Mouse (Mus musculus) lung, postnatal 25 days (tissue): ENCODE data around the gene Fat3.
A peak's percentile ranks its signal among the peaks of the same experiment; 100 is the strongest.

ENCODE experiments used
- DNase-seq: peaks from one replicate; pipeline ENCODE4 v3.0.0; 2022; ENCODE audit warnings: low spot score

Fat3 gene

DNA sequence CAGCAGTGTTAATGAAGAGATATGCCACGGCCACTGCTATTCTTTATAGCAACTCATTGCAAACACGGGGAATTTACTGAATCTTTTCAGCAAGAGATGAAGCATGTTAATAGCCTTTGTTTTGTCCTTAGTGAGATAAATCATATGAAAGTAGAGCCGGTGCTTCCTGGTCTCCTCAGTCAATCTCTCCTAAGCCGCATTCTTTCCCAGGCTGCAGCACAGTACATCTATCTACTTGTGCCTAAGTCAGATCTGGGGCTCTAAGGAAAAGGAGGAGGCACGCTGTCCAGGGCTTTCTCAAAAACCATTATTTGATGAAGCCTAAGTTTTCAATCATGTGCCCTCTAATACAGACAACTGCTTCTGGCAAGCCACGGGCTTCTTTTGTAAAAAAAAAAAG lies 361.8 kb downstream of the Fat3 start:
- DNase-seq, result no peak

GRCm38 (mm10) chr9:16133098-16133497 lies 368.0 kb downstream of the Fat3 start:
- no peak for DNase-seq

DNA sequence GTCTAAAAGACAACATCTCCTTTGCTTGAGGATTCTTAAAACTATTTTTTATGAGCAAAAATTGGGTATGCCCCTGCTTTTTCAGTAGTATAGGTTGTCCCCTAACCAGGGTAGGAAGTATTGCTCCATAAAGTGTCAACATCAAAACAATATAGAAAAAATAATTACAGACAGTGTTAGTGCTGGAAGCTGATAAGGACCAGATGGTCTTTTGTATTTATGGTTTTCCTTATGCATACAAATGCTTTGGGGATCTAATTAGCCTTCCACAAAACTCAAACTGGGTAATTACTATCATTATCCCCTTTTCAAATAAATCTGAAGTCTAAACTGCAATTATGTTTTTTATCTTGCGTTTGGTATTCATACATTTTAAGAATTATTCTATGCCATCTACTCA lies 368.5 kb downstream of the Fat3 start:
- no peak for DNase-seq

DNA sequence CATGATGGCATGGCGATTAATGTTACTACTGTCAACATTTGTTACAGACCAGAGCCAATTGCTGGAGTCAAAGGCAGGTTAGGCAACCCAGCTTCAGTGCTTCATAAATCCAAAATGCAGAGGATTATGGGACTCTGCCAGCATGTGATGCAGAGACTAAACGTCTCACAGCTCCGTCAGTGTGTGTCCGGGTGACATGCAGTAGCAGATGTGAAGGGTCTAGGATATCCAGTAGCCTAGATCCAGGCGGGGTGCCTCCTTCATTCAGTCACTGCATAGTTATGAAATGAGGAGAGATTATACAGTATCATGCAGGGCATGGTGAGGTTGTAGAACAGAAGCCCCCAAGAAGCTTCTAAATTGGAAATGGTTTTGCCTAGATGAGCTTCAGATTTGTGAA lies 379.3 kb downstream of the Fat3 start:
- DNase-seq, result no peak

DNA sequence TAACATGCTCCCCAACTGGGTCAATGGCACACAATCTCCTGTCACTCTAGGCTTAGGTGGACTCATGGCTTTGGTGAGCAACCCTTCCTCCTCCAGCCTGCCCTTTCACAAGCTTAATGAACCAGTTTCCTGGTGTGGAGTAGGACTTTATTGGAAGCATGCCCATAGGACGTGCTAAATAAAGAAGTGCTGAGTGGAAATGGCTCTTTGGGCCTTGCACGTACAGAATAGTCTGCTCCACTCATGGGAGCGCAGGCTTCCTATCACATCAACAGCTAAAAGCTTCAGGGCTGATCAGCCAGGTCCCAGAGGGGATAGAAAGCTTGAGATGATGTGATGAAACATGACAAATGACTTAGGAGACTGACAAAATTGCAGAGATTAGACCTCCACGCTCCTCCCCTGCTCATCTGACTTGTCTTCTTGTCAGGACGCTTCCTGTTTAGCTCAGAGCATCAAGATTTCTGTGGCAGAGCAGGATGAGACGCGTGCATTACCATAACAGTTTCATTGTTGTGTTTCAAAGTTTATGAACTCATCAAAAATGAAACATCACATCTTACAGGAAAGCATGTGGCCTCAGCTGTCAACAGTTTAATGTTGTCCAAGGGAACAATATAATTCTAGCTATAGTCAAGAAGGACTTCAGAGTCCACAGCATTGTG lies 386.1 kb downstream of the Fat3 start:
- DNase-seq, result peak; percentile 36

GRCm38 (mm10) chr9:16113936-16114642 lies 387.0 kb downstream of the Fat3 start:
- DNase-seq, result no peak

GRCm38 (mm10) chr9:16107900-16108299 lies 393.2 kb downstream of the Fat3 start:
- no peak for DNase-seq

DNA sequence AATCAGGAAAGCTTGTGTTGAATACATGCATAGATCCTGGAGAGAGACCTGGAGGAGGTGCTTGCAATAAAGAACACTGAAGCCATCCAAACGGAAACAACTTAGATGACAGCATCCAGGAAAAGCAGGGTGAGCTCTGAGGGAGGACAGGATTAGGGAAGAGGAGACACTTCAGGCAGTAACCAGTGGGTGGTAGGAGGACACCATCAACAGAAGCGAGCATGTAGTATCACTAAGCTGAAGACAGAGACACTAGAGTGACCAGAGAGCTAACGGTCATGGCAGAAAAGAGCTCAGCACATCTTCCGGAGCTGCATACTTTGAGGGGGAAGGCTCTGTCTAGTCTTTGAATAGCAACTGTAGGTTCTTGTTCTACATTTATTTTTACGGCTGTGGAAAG lies 393.7 kb downstream of the Fat3 start:
- DNase-seq, result no peak

GRCm38 (mm10) chr9:16098553-16098952 lies 402.5 kb downstream of the Fat3 start:
- no peak for DNase-seq

GRCm38 (mm10) chr9:16093047-16093668 lies 407.9 kb downstream of the Fat3 start:
- no peak for DNase-seq

- no peak for DNase-seq
Observed at GRCm38 (mm10) chr9:16092051-16092967, 408.8 kb downstream of the Fat3 start.

- no peak for DNase-seq
Observed at GRCm38 (mm10) chr9:16079292-16079691, 421.8 kb downstream of the Fat3 start.

- DNase-seq, result no peak
Observed at GRCm38 (mm10) chr9:16074664-16075063, 426.4 kb downstream of the Fat3 start.

GRCm38 (mm10) chr9:16074116-16074515 lies 427.0 kb downstream of the Fat3 start:
- no peak for DNase-seq

GRCm38 (mm10) chr9:16063447-16063846 lies 437.6 kb downstream of the Fat3 start:
- no peak for DNase-seq

- no peak for DNase-seq
Observed at GRCm38 (mm10) chr9:16062472-16062871, 438.6 kb downstream of the Fat3 start.

DNA sequence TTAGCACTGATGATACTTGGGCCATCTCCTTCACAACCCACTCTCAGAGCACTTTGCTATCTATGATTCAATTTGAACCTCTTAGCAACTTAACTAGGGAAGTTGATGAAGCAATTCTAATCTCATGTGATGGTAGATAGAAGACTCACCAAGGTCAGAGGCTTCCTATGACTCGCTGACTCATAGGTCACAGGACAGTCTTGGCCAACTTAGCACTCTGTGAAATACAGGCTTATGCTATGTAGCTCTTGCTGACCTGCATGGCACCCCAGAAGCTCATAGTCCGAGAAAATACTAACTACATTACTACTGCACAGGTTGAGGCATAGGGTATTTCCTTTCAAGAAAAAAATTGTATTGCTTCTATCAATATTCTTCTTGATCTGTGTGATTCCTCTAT lies 454.4 kb downstream of the Fat3 start:
- DNase-seq, result no peak

- no peak for DNase-seq
Observed at GRCm38 (mm10) chr9:16037375-16037774, 463.7 kb downstream of the Fat3 start.

DNA sequence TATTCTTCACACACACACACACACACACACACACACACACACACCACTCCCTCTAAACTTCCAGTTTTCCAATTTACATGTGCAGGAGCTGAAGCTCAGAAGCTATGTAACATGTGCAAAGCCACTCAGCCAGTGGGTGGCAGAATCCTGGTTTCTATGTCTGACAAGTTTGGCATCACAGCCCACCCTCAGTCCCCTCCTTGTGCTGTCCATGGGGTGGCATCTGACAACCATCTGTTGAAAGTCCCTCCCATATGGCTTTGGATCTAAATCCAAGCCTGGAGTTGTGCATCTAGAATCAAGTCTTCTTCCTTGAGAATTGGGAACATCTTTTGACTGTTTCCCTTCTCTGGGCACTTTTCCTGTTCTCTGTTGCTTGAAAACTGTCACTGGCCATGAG lies 464.7 kb downstream of the Fat3 start:
- no peak for DNase-seq

GRCm38 (mm10) chr9:16029715-16030285 lies 471.3 kb downstream of the Fat3 start:
- DNase-seq, result no peak

DNA sequence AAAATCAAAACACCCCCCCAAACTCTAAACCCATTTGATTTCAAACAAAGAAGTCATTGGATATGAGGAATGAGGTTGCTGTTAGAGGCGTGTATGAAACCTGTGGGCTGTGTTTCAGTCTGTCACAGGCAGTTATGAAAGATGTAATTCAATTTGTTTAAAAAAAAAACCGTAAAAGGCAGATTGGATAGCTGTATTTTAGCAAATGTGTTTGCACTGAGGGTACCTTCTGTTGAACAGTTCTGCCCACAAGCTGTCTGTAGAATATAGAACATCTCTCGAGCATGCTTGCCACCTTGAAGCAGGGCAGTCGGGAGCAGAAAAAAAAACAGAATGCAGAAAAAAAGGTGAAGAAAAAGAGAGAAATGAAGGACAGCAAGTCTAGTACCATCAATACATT lies 472.0 kb downstream of the Fat3 start:
- no peak for DNase-seq

GRCm38 (mm10) chr9:16028394-16028911 lies 472.6 kb downstream of the Fat3 start:
- DNase-seq, result no peak
